Mouse (Mus musculus) liver, embryonic 15.5 days (tissue): ENCODE data around the gene Grhl3. TPM values are rescaled to one million over a fixed set of nuclear protein-coding genes. Genes with fewer than 3 reads are reported as not detected.

ENCODE experiments used
- ATAC-seq: fragments of 200-750 bp; cut with Nextera tagmentation; 2 replicates; pipeline ENCODE4 v1.8.0; 2017; ENCODE audit warnings: moderate number of reproducible peaks, mild to moderate bottlenecking, moderate library complexity; ENCODE audit not compliant: insufficient read depth
- H3K27ac ChIP-seq: fragments of 300-500 bp; sonication (generic); replicated peaks from 2 replicates; pipeline ENCODE4 v1.5.1; 2015; ENCODE audit warnings: mild to moderate bottlenecking, inconsistent platforms
- H3K27me3 ChIP-seq: fragments of 300-500 bp; sonication (generic); 2 replicates; pipeline ENCODE4 v1.6.1; 2015; ENCODE audit warnings: mild to moderate bottlenecking, inconsistent platforms
- H3K36me3 ChIP-seq: fragments of 300-500 bp; sonication (generic); replicated peaks from 2 replicates; pipeline ENCODE4 v1.6.1; 2015; ENCODE audit warnings: moderate library complexity, mild to moderate bottlenecking, inconsistent platforms
- H3K4me1 ChIP-seq: fragments of 300-500 bp; sonication (generic); replicated peaks from 2 replicates; pipeline ENCODE4 v1.6.1; 2015; ENCODE audit warnings: inconsistent platforms
- H3K4me2 ChIP-seq: fragments of 300-500 bp; sonication (generic); 2 replicates; pipeline ENCODE4 v1.6.1; 2015; ENCODE audit warnings: moderate library complexity, mild to moderate bottlenecking, inconsistent platforms
- H3K4me3 ChIP-seq: fragments of 300-500 bp; sonication (generic); replicated peaks from 2 replicates; pipeline ENCODE4 v1.5.1; 2015; ENCODE audit warnings: mild to moderate bottlenecking, inconsistent platforms
- H3K9ac ChIP-seq: fragments of 300-500 bp; sonication (generic); 2 replicates; pipeline ENCODE4 v1.6.1; 2015; ENCODE audit warnings: moderate library complexity, mild to moderate bottlenecking, inconsistent platforms
- H3K9me3 ChIP-seq: fragments of 300-500 bp; sonication (generic); replicated peaks from 2 replicates; pipeline ENCODE4 v1.6.1; 2016; ENCODE audit warnings: inconsistent platforms
- WGBS: fragments of 180-500 bp; shearing (Covaris S2); methylation state at CpG from one replicate; pipeline ENCODE4 v1.1.7; 2015; ENCODE audit warnings: mixed read lengths; ENCODE audit not compliant: insufficient replicate concordance; 5-methylcytosine and 5-hydroxymethylcytosine counted together
- polyA plus RNA-seq: library from polyadenylated mRNA; unstranded; fragments of >200 nt; fragmentation: Nextera tagmentation; extraction: Ambion mirVana; gene quantifications from 2 replicates; pipeline ENCODE4 v1.2.1, GENCODE M21; 2015

Gene Grhl3
- polyA plus RNA-seq, 1 experiment from 2014 or later = 0.46 TPM

GRCm38 (mm10) chr4:135599497-135600182 is 26.2 kb upstream of the Grhl3 start:
- Histone ChIP-seq H3K27ac (no peak overlapping the region), H3K27me3 (no peaks in the 10 kb centered on the region; the same call in 1 of the 2 replicates), H3K4me1 (no peaks in the 10 kb centered on the region), H3K4me2 (no peak overlapping the region), H3K4me3 (no peak overlapping the region), H3K36me3 (no peaks in the 10 kb centered on the region), H3K9ac (no peak overlapping the region), H3K9me3 (no peaks in the 10 kb centered on the region)
- ATAC-seq = no peak
- 60% methylated on average over 7 of the region's 7 CpGs for WGBS

GRCm38 (mm10) chr4:135598998-135599397 is 25.6 kb upstream of the Grhl3 start:
- Histone ChIP-seq H3K27me3 (no peaks in the 10 kb centered on the region; the same call in 1 of the 2 replicates), H3K4me2 (no peak overlapping the region), H3K4me1 (no peaks in the 10 kb centered on the region), H3K27ac (no peak overlapping the region), H3K4me3 (no peak overlapping the region), H3K36me3 (no peaks in the 10 kb centered on the region), H3K9ac (no peak overlapping the region), H3K9me3 (no peaks in the 10 kb centered on the region)
- WGBS = 51% methylated on average over 2 of the region's 2 CpGs
- no peak for ATAC-seq

- ATAC-seq = no peak
- Histone ChIP-seq H3K36me3 (no peaks in the 10 kb centered on the region), H3K27ac (no peak overlapping the region), H3K4me3 (no peak overlapping the region), H3K4me1 (no peaks in the 10 kb centered on the region), H3K27me3 (no peaks in the 10 kb centered on the region; the same call in 1 of the 2 replicates), H3K9ac (no peak overlapping the region), H3K9me3 (no peaks in the 10 kb centered on the region), H3K4me2 (no peak overlapping the region)
- WGBS = 60% methylated on average over 5 of the region's 5 CpGs
These were observed 24.1 kb upstream of the Grhl3 start for GRCm38 (mm10) chr4:135597571-135597970.

- 68% methylated on average over 5 of the region's 5 CpGs for WGBS
- H3K36me3 ChIP-seq = no peaks in the 10 kb centered on the region
- no peak for ATAC-seq
- H3K27me3 ChIP-seq = peaks cover 3% of the 10 kb centered on the region; the same call in 1 of the 2 replicates
- no peaks in the 10 kb centered on the region for H3K4me1 ChIP-seq
- H3K9me3 ChIP-seq = no peaks in the 10 kb centered on the region
- H3K4me2 ChIP-seq = no peak overlapping the region
- H3K9ac ChIP-seq = no peak overlapping the region
- H3K27ac ChIP-seq = no peak overlapping the region
- H3K4me3 ChIP-seq = no peak overlapping the region
These were observed 22.5 kb upstream of the Grhl3 start for GRCm38 (mm10) chr4:135595943-135596342.

- H3K9me3 ChIP-seq = no peaks in the 10 kb centered on the region
- H3K9ac ChIP-seq = no peak overlapping the region
- no peaks in the 10 kb centered on the region for H3K4me1 ChIP-seq
- no peak overlapping the region for H3K4me2 ChIP-seq
- H3K27ac ChIP-seq = no peak overlapping the region
- 30% methylated on average over 8 of the region's 8 CpGs for WGBS
- H3K27me3 ChIP-seq = peaks cover 16% of the 10 kb centered on the region; the same call in 1 of the 2 replicates
- H3K36me3 ChIP-seq = no peaks in the 10 kb centered on the region
- ATAC-seq = no peak
- no peak overlapping the region for H3K4me3 ChIP-seq
These were observed 18.3 kb upstream of the Grhl3 start for GRCm38 (mm10) chr4:135591610-135592304.

- no peaks in the 10 kb centered on the region for H3K36me3 ChIP-seq
- H3K4me1 ChIP-seq = no peaks in the 10 kb centered on the region
- no peak for ATAC-seq
- H3K27ac ChIP-seq = no peak overlapping the region
- peaks cover 16% of the 10 kb centered on the region; the same call in 1 of the 2 replicates for H3K27me3 ChIP-seq
- no peak overlapping the region for H3K4me3 ChIP-seq
- 51% methylated on average over 3 of the region's 3 CpGs for WGBS
- no peak overlapping the region for H3K9ac ChIP-seq
- H3K9me3 ChIP-seq = no peaks in the 10 kb centered on the region
- no peak overlapping the region for H3K4me2 ChIP-seq
These were observed 17.7 kb upstream of the Grhl3 start for GRCm38 (mm10) chr4:135591086-135591485.

GRCm38 (mm10) chr4:135584838-135585237 is 11.4 kb upstream of the Grhl3 start:
- Histone ChIP-seq H3K9ac (no peak overlapping the region), H3K36me3 (no peaks in the 10 kb centered on the region), H3K9me3 (no peaks in the 10 kb centered on the region), H3K4me1 (no peaks in the 10 kb centered on the region), H3K4me3 (no peak overlapping the region), H3K27me3 (peaks cover 44% of the 10 kb centered on the region), H3K27ac (no peak overlapping the region), H3K4me2 (no peak overlapping the region)
- ATAC-seq = no peak
- WGBS = 45% methylated on average over 4 of the region's 4 CpGs

GRCm38 (mm10) chr4:135581222-135581910 is 7.9 kb upstream of the Grhl3 start:
- Histone ChIP-seq H3K27me3 (peaks cover 53% of the 10 kb centered on the region), H3K36me3 (no peaks in the 10 kb centered on the region), H3K4me2 (no peak overlapping the region), H3K4me3 (no peak overlapping the region), H3K9me3 (no peaks in the 10 kb centered on the region), H3K9ac (no peak overlapping the region), H3K4me1 (no peaks in the 10 kb centered on the region), H3K27ac (no peak overlapping the region)
- ATAC-seq = no peak
- 32% methylated on average over 12 of the region's 12 CpGs for WGBS

GRCm38 (mm10) chr4:135579695-135580094 is 6.3 kb upstream of the Grhl3 start:
- Histone ChIP-seq H3K9ac (no peak overlapping the region), H3K36me3 (no peaks in the 10 kb centered on the region), H3K4me1 (no peaks in the 10 kb centered on the region), H3K4me2 (no peak overlapping the region), H3K4me3 (no peak overlapping the region), H3K9me3 (no peaks in the 10 kb centered on the region), H3K27ac (no peak overlapping the region), H3K27me3 (peaks cover 61% of the 10 kb centered on the region)
- no peak for ATAC-seq
- WGBS = 24% methylated on average over 6 of the region's 6 CpGs

GRCm38 (mm10) chr4:135578490-135578889 is 5.1 kb upstream of the Grhl3 start:
- Histone ChIP-seq H3K9ac (no peak overlapping the region), H3K4me2 (no peak overlapping the region), H3K4me3 (no peak overlapping the region), H3K27ac (no peak overlapping the region), H3K9me3 (no peaks in the 10 kb centered on the region), H3K4me1 (no peaks in the 10 kb centered on the region), H3K27me3 (peaks cover 67% of the 10 kb centered on the region), H3K36me3 (no peaks in the 10 kb centered on the region)
- 71% methylated on average over 5 of the region's 5 CpGs for WGBS
- ATAC-seq = no peak
